Mouse (Mus musculus) heart, embryonic 10.5 days (tissue): ENCODE results near the gene Stk19. TPM values are rescaled to one million over a fixed set of nuclear protein-coding genes. Genes with fewer than 3 reads are reported as not detected.
A peak's percentile ranks its signal among the peaks of the same experiment; 100 is the strongest.

Source experiments
- DNase-seq: peaks from one replicate; pipeline ENCODE4 v3.0.0-alpha.2; 2017; ENCODE audit warnings: low spot score
- H3K27ac ChIP-seq: fragments of 300-500 bp; sonication (generic); 2 replicates; pipeline ENCODE4 v1.5.1; 2016; ENCODE audit warnings: mild to moderate bottlenecking
- H3K27me3 ChIP-seq: fragments of 300-500 bp; sonication (generic); 2 replicates; pipeline ENCODE4 v1.6.1; 2016; ENCODE audit warnings: mild to moderate bottlenecking; ENCODE audit not compliant: poor library complexity, insufficient read depth, severe bottlenecking
- H3K36me3 ChIP-seq: fragments of 300-500 bp; sonication (generic); 2 replicates; pipeline ENCODE4 v1.6.1; 2016; ENCODE audit warnings: mild to moderate bottlenecking, moderate library complexity
- H3K4me1 ChIP-seq: fragments of 300-500 bp; sonication (generic); 2 replicates; pipeline ENCODE4 v1.6.1; 2016; ENCODE audit warnings: mild to moderate bottlenecking
- H3K4me3 ChIP-seq: fragments of 300-500 bp; sonication (generic); 2 replicates; pipeline ENCODE4 v1.5.1; 2016; ENCODE audit warnings: mild to moderate bottlenecking, moderate library complexity
- H3K9me3 ChIP-seq: fragments of 300-500 bp; sonication (generic); 2 replicates; pipeline ENCODE4 v1.6.1; 2016; ENCODE audit warnings: mild to moderate bottlenecking, moderate library complexity
- WGBS: fragments of 180-500 bp; shearing (Covaris S2); methylation state at CpG from one replicate; pipeline ENCODE4 v1.1.7; 2016; 5-methylcytosine and 5-hydroxymethylcytosine counted together
- polyA plus RNA-seq: library from polyadenylated mRNA; unstranded; fragments of >200 nt; fragmentation: Nextera tagmentation; extraction: Ambion mirVana; gene quantifications from 2 replicates; pipeline ENCODE4 v1.2.1, GENCODE M21; 2016

Stk19 gene
- polyA plus RNA-seq: 22.3 and 22.8 TPM in 2 replicates

GRCm38 (mm10) chr17:34836856-34837221 is at the start of gene Stk19, which contains the start of gene Dxo:
Gene Stk19 (minus strand): TSS chr17:34836945.
Gene Dxo (plus strand): TSS chr17:34837019.
- peak within 1 kb of the TSS; percentile 94 for H3K4me3 ChIP-seq
- DNase-seq: peak; percentile 98
- under 1% methylated on average over 40 of the region's 40 CpGs for WGBS
- no peaks in the 10 kb centered on the region for H3K27me3 ChIP-seq
- H3K9me3 ChIP-seq: no peaks in the 10 kb centered on the region
- H3K36me3 ChIP-seq: peaks cover 56% of the 10 kb centered on the region
- H3K27ac ChIP-seq: peak within 1 kb of the TSS; percentile 87
- peaks cover 33% of the 10 kb centered on the region for H3K4me1 ChIP-seq

- no peak for DNase-seq
- H3K4me1 ChIP-seq: peaks cover 18% of the 10 kb centered on the region
- no peak overlapping the region for H3K27ac ChIP-seq
- H3K4me3 ChIP-seq: no peak overlapping the region
- no peaks in the 10 kb centered on the region for H3K36me3 ChIP-seq
- WGBS: 68% methylated on average over 3 of the region's 3 CpGs
- H3K9me3 ChIP-seq: no peaks in the 10 kb centered on the region
- peaks cover 16% of the 10 kb centered on the region; the same call in 1 of the 2 replicates for H3K27me3 ChIP-seq
Observed at GRCm38 (mm10) chr17:34885615-34886014, 48.9 kb upstream of the Stk19 start.

- H3K36me3 ChIP-seq: no peaks in the 10 kb centered on the region
- H3K27ac ChIP-seq: no peak overlapping the region
- DNase-seq: no peak
- no peaks in the 10 kb centered on the region for H3K9me3 ChIP-seq
- H3K27me3 ChIP-seq: peaks cover 16% of the 10 kb centered on the region; the same call in 1 of the 2 replicates
- 84% methylated on average over 6 of the region's 6 CpGs for WGBS
- H3K4me1 ChIP-seq: peaks cover 19% of the 10 kb centered on the region
- no peak overlapping the region for H3K4me3 ChIP-seq
Observed at GRCm38 (mm10) chr17:34884704-34885103, 48.0 kb upstream of the Stk19 start.

GRCm38 (mm10) chr17:34883332-34883731 is 46.6 kb upstream of the Stk19 start:
- Histone ChIP-seq H3K9me3 (no peaks in the 10 kb centered on the region), H3K36me3 (no peaks in the 10 kb centered on the region), H3K27me3 (peaks cover 16% of the 10 kb centered on the region; the same call in 1 of the 2 replicates), H3K4me3 (no peak overlapping the region), H3K4me1 (peaks cover 25% of the 10 kb centered on the region), H3K27ac (no peak overlapping the region)
- WGBS: 67% methylated on average over 3 of the region's 3 CpGs
- DNase-seq: no peak

GRCm38 (mm10) chr17:34881683-34882310 is 45.1 kb upstream of the Stk19 start, which contains the start of gene Gm20547:
Gene Gm20547 (minus strand): TSS chr17:34882042.
- WGBS: 9% methylated on average over 15 of the region's 15 CpGs
- Histone ChIP-seq H3K36me3 (no peaks in the 10 kb centered on the region), H3K27me3 (peaks cover 16% of the 10 kb centered on the region; the same call in 1 of the 2 replicates), H3K27ac (no peak within 1 kb of the TSS), H3K4me3 (peak within 1 kb of the TSS; percentile 43; the same call in 1 of the 2 replicates), H3K4me1 (peaks cover 25% of the 10 kb centered on the region), H3K9me3 (no peaks in the 10 kb centered on the region)
- DNase-seq: no peak

- Histone ChIP-seq H3K36me3 (no peaks in the 10 kb centered on the region), H3K27me3 (peaks cover 22% of the 10 kb centered on the region; the same call in 1 of the 2 replicates), H3K4me3 (peak overlapping the region; percentile 43; the same call in 1 of the 2 replicates), H3K9me3 (no peaks in the 10 kb centered on the region), H3K27ac (no peak overlapping the region), H3K4me1 (peaks cover 25% of the 10 kb centered on the region)
- no peak for DNase-seq
Observed at GRCm38 (mm10) chr17:34881166-34881565, 44.4 kb upstream of the Stk19 start.

GRCm38 (mm10) chr17:34879336-34879879 is 42.7 kb upstream of the Stk19 start, which contains the start of gene Zbtb12:
Gene Zbtb12 (plus strand): TSS chr17:34879483.
- no peak for DNase-seq
- no peaks in the 10 kb centered on the region for H3K36me3 ChIP-seq
- H3K4me1 ChIP-seq: peaks cover 25% of the 10 kb centered on the region
- H3K27ac ChIP-seq: peak within 1 kb of the TSS; percentile 52
- no peaks in the 10 kb centered on the region for H3K9me3 ChIP-seq
- H3K27me3 ChIP-seq: peaks cover 22% of the 10 kb centered on the region; the same call in 1 of the 2 replicates
- WGBS: 60% methylated on average over 11 of the region's 11 CpGs
- H3K4me3 ChIP-seq: no peak within 1 kb of the TSS

- 89% methylated on average over 6 of the region's 6 CpGs for WGBS
- H3K4me3 ChIP-seq: no peak overlapping the region
- H3K27me3 ChIP-seq: peaks cover 9% of the 10 kb centered on the region; the same call in 1 of the 2 replicates
- no peak for DNase-seq
- no peaks in the 10 kb centered on the region for H3K9me3 ChIP-seq
- H3K27ac ChIP-seq: no peak overlapping the region
- no peaks in the 10 kb centered on the region for H3K36me3 ChIP-seq
- peaks cover 2% of the 10 kb centered on the region for H3K4me1 ChIP-seq
Observed at GRCm38 (mm10) chr17:34874321-34874720, 37.6 kb upstream of the Stk19 start.

GRCm38 (mm10) chr17:34865981-34866380 is 29.2 kb upstream of the Stk19 start:
- Histone ChIP-seq H3K36me3 (no peaks in the 10 kb centered on the region), H3K4me1 (no peaks in the 10 kb centered on the region), H3K27me3 (peaks cover 27% of the 10 kb centered on the region; the same call in 1 of the 2 replicates), H3K4me3 (no peak overlapping the region), H3K27ac (no peak overlapping the region), H3K9me3 (no peaks in the 10 kb centered on the region)
- DNase-seq: no peak
- WGBS: 58% methylated on average over 7 of the region's 7 CpGs

GRCm38 (mm10) chr17:34862416-34863081 is 25.8 kb upstream of the Stk19 start, which contains the start of gene Cfb:
Gene Cfb (minus strand): TSS chr17:34862518.
- 70% methylated on average over 8 of the region's 8 CpGs for WGBS
- peaks cover 8% of the 10 kb centered on the region for H3K36me3 ChIP-seq
- no peak within 1 kb of the TSS for H3K4me3 ChIP-seq
- peaks cover 27% of the 10 kb centered on the region; the same call in 1 of the 2 replicates for H3K27me3 ChIP-seq
- no peak for DNase-seq
- no peaks in the 10 kb centered on the region for H3K4me1 ChIP-seq
- no peak within 1 kb of the TSS; the same call in 1 of the 2 replicates for H3K27ac ChIP-seq
- H3K9me3 ChIP-seq: no peaks in the 10 kb centered on the region

GRCm38 (mm10) chr17:34861704-34862415 is 25.1 kb upstream of the Stk19 start:
- no peaks in the 10 kb centered on the region for H3K9me3 ChIP-seq
- WGBS: 63% methylated on average over 13 of the region's 13 CpGs
- no peak overlapping the region; the same call in 1 of the 2 replicates for H3K27ac ChIP-seq
- DNase-seq: no peak
- H3K4me1 ChIP-seq: no peaks in the 10 kb centered on the region
- H3K36me3 ChIP-seq: peaks cover 15% of the 10 kb centered on the region
- H3K4me3 ChIP-seq: no peak overlapping the region
- peaks cover 27% of the 10 kb centered on the region; the same call in 1 of the 2 replicates for H3K27me3 ChIP-seq

- no peak overlapping the region for H3K27ac ChIP-seq
- no peak for DNase-seq
- 78% methylated on average over 9 of the region's 9 CpGs for WGBS
- H3K27me3 ChIP-seq: peaks cover 27% of the 10 kb centered on the region; the same call in 1 of the 2 replicates
- H3K9me3 ChIP-seq: no peaks in the 10 kb centered on the region
- no peak overlapping the region for H3K4me3 ChIP-seq
- H3K4me1 ChIP-seq: no peaks in the 10 kb centered on the region
- H3K36me3 ChIP-seq: peaks cover 28% of the 10 kb centered on the region
Observed at GRCm38 (mm10) chr17:34860514-34860913, 23.8 kb upstream of the Stk19 start.
